Mouse (Mus musculus) embryonic fibroblast, embryonic 13.5 days (primary cell): ENCODE results near the gene Ano1.

Experiments used
- CTCF ChIP-seq: IDR thresholded peaks from 2 replicates; pipeline ENCODE4 v1.5.1; 2011; ENCODE audit warnings: mild to moderate bottlenecking, control low read depth, low read length, moderate library complexity, borderline replicate concordance; ENCODE audit not compliant: insufficient read depth
- POLR2A ChIP-seq: IDR thresholded peaks from 2 replicates; pipeline ENCODE4 v1.6.1; 2011; ENCODE audit warnings: low read depth, mild to moderate bottlenecking, control low read depth, low read length, moderate library complexity

- no peak for TF ChIP-seq CTCF
- no peak for TF ChIP-seq POLR2A
Measured at GRCm38 (mm10) chr7:144669895-144670294, 81.9 kb downstream of the Ano1 start.
